Mouse (Mus musculus) ES-E14 (cell line): ENCODE measurements around the gene Wdr77.

ENCODE experiments used
- CHD2 ChIP-seq: IDR thresholded peaks from 2 replicates; pipeline ENCODE4 v1.6.1; 2014; ENCODE audit warnings: mild to moderate bottlenecking, low read depth, low read length, inconsistent platforms
- HCFC1 ChIP-seq: IDR thresholded peaks from 2 replicates; pipeline ENCODE4 v1.6.1; 2012; ENCODE audit warnings: low read length, inconsistent platforms, borderline replicate concordance; ENCODE audit not compliant: insufficient read depth
- ZC3H11A ChIP-seq: IDR thresholded peaks from 2 replicates; pipeline ENCODE4 v1.6.1; 2012; ENCODE audit warnings: low read depth, mild to moderate bottlenecking, inconsistent platforms, low read length, borderline replicate concordance

- TF ChIP-seq CHD2 (no peak), ZC3H11A (no peak), HCFC1 (no peak)
Observed at GRCm38 (mm10) chr3:105935033-105935432, 24.1 kb upstream of the Wdr77 start.
